Mouse (Mus musculus) ES-Bruce4 (cell line): ENCODE results near the gene Vsx2.

ENCODE experiments used
- CTCF ChIP-seq: IDR thresholded peaks from one replicate; pipeline ENCODE4 v1.8.1; 2011; ENCODE audit warnings: low read depth, low read length
- EP300 ChIP-seq: IDR thresholded peaks from 2 replicates; pipeline ENCODE4 v1.6.1; 2011; ENCODE audit warnings: low read depth, low read length; ENCODE audit not compliant: insufficient read depth
- POLR2A ChIP-seq: IDR thresholded peaks from one replicate; pipeline ENCODE4 v1.8.1; 2011; ENCODE audit warnings: low read length; ENCODE audit not compliant: insufficient read depth

GRCm38 (mm10) chr12:84571466-84572340 lies 2.1 kb downstream of the Vsx2 start:
- TF ChIP-seq CTCF (no peak), POLR2A (no peak), EP300 (no peak)
